Mouse (Mus musculus): Measurements from ENCODE around the gene Tfip11. TPM values are rescaled to one million over a fixed set of nuclear protein-coding genes. Genes with fewer than 3 reads are reported as not detected.
A peak's percentile ranks its signal among the peaks of the same experiment; 100 is the strongest.

Gene Tfip11
- polyA plus RNA-seq (2016; fragmentation: Nextera tagmentation; extraction: Ambion mirVana) = 41.3 and 42.5 TPM in 2 replicates

- Histone ChIP-seq H3K9me3 (no peaks in the 10 kb centered on the region), H3K36me3 (replicated peaks) (peaks cover 33% of the 10 kb centered on the region), H3K4me1 (peaks cover 27% of the 10 kb centered on the region), H3K27me3 (replicated peaks; ENCODE audit: low read depth, poor library complexity, severe bottlenecking) (no peaks in the 10 kb centered on the region), H3K4me3 (peak within 1 kb of the TSS; percentile 99), H3K27ac (replicated peaks) (peak within 1 kb of the TSS; percentile 83)
- peak; percentile 96 for DNase-seq (ENCODE audit: low spot score)
- WGBS = 9% methylated on average over 48 of the region's 48 CpGs
Measured at GRCm38 (mm10) chr5:112325546-112326445, at the start of gene Tfip11. Tfip11 (plus strand) TSS chr5:112326358.

- under 1% methylated on average over 24 of the region's 24 CpGs for WGBS
- DNase-seq (ENCODE audit: low spot score) = no peak
- Histone ChIP-seq H3K4me1 (peaks cover 71% of the 10 kb centered on the region), H3K4me3 (peak overlapping the region; percentile 71), H3K27ac (replicated peaks) (peak overlapping the region; percentile 88), H3K36me3 (replicated peaks) (no peaks in the 10 kb centered on the region), H3K27me3 (replicated peaks; ENCODE audit: low read depth, poor library complexity, severe bottlenecking) (peaks cover 12% of the 10 kb centered on the region; the same call in 1 of the 2 replicates), H3K9me3 (no peaks in the 10 kb centered on the region)
Measured at GRCm38 (mm10) chr5:112276907-112277348, 49.2 kb upstream of the Tfip11 start.

DNA sequence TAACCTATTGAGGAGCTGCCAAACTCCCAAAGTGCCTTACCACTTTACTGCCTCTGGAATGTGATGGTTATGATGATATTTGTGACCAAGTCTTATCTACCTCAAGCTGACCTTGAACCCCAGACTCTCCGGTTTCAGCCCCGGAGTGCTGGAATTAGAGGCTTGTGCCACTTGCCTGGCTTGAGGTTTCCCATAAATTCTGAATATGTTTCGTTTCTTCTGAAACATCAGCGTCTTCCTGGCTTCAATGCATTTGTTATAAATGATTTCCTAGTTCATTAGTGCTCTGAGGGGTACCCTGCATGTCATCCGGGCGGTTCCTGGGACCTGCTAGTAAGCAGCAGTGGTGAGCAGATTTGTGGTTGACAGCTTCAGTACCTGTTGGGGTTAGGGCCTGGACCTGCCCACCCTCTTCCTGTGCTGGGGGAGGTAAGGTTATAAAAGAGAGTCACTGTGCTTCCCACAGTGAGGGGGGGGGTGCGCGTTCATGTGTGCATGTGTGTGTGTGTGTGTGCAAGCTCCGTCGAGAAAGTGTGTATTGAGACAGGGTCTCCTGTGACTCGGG, 48.2 kb upstream of the Tfip11 start:
- peaks cover 9% of the 10 kb centered on the region; the same call in 1 of the 2 replicates for H3K27me3 ChIP-seq (replicated peaks; ENCODE audit: low read depth, poor library complexity, severe bottlenecking)
- no peaks in the 10 kb centered on the region for H3K9me3 ChIP-seq
- peak overlapping the region; percentile 71 for H3K4me3 ChIP-seq
- H3K36me3 ChIP-seq (replicated peaks) = no peaks in the 10 kb centered on the region
- peaks cover 80% of the 10 kb centered on the region for H3K4me1 ChIP-seq
- DNase-seq (ENCODE audit: low spot score) = no peak
- 89% methylated on average over 11 of the region's 11 CpGs for WGBS
- no peak overlapping the region for H3K27ac ChIP-seq (replicated peaks)

GRCm38 (mm10) chr5:112279181-112280021, 46.8 kb upstream of the Tfip11 start:
- WGBS = 88% methylated on average over 17 of the region's 17 CpGs
- Histone ChIP-seq H3K9me3 (no peaks in the 10 kb centered on the region), H3K4me3 (no peak overlapping the region), H3K4me1 (peaks cover 91% of the 10 kb centered on the region), H3K36me3 (replicated peaks) (no peaks in the 10 kb centered on the region), H3K27ac (replicated peaks) (peak overlapping the region; percentile 44; the same call in 1 of the 2 replicates), H3K27me3 (replicated peaks; ENCODE audit: low read depth, poor library complexity, severe bottlenecking) (peaks cover 9% of the 10 kb centered on the region; the same call in 1 of the 2 replicates)
- DNase-seq (ENCODE audit: low spot score) = no peak

DNA sequence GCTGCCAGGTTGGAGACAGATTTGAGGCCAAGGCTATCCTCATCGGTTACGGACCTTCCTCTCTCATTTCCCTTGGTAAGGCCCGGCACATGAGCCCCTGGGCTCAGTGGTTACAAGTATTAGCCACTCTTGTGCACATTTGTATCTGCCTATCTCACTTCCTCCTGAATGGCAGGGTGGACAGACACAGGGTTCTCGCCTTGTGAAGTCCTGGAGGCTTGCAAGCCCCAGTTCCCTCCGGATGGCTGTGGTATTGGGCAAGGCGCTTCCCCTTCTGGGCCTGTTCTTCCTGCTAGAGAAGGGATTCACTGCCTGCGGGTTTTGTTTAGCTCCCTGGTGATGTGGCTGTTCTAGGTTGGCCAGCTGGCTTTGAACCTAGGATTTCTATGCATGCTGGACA, 46.0 kb upstream of the Tfip11 start:
- Histone ChIP-seq H3K27ac (replicated peaks) (peak overlapping the region; percentile 44; the same call in 1 of the 2 replicates), H3K36me3 (replicated peaks) (no peaks in the 10 kb centered on the region), H3K4me3 (no peak overlapping the region), H3K9me3 (no peaks in the 10 kb centered on the region), H3K4me1 (peaks cover 87% of the 10 kb centered on the region), H3K27me3 (replicated peaks; ENCODE audit: low read depth, poor library complexity, severe bottlenecking) (peaks cover 1% of the 10 kb centered on the region; the same call in 1 of the 2 replicates)
- no peak for DNase-seq (ENCODE audit: low spot score)
- 81% methylated on average over 7 of the region's 7 CpGs for WGBS

DNA sequence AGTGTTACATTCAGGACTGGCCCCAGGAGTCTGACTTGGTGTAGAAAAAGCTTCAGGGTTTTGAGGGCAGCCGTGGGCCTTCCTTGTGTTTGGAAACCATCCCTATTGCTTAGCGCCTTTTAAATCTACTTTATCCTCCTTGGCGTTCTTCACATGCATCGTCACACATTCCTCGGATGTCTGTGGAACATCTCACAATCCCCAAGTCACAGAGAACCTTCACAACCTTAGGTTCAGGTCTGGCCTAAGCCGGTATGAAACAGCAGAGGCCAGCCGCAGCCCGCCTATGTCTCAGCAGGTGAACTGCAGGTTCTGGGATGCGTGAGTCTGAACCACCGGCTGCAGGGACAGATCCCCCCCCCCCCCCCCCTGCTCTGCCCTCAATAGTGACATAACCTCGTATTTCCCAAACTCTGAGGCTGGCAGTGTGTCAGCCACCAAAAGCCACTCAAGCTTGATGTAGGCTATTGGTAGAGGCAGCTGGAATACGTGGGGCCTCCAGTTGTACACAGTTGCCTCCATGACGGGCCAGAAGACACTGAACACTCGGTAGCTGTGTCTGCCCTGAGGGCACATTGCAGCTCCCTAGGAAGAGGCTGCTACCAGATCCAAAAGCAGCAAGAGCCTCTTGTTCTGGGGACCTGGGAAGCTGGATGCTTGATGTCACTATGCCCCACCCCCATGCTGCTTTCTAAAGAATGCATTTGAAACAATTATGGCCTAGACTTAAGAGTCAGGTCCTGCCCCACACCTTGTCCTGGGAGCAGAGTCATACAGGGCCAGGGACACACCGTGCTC, 45.1 kb upstream of the Tfip11 start:
- H3K27ac ChIP-seq (replicated peaks) = no peak overlapping the region; the same call in 1 of the 2 replicates

DNA sequence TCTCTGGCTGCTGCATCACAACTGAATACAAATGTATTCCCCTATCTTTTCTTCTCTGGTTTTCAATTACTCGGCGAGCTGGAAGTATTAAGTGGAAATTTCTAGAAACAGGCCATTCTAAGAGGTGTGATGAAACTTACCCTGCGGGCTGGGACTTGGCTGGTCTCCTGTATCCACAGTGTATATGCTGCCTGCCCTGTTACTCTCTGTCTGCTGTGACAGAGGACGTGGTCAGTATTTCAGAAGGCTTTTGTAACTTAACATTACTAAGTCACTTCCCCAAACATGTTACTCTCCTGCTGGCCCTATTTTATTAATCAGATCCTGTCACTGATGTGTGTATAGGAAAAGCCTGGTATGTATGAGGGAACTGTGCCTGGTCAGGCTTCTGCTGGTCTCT, 44.5 kb upstream of the Tfip11 start:
- no peak for DNase-seq (ENCODE audit: low spot score)
- no peaks in the 10 kb centered on the region for H3K36me3 ChIP-seq (replicated peaks)
- no peaks in the 10 kb centered on the region for H3K27me3 ChIP-seq (replicated peaks; ENCODE audit: low read depth, poor library complexity, severe bottlenecking)
- peaks cover 76% of the 10 kb centered on the region for H3K4me1 ChIP-seq
- H3K27ac ChIP-seq (replicated peaks) = peak overlapping the region; percentile 57; the same call in 1 of the 2 replicates
- H3K4me3 ChIP-seq = no peak overlapping the region
- 82% methylated on average over 4 of the region's 4 CpGs for WGBS
- no peaks in the 10 kb centered on the region for H3K9me3 ChIP-seq

More for the DNA sequence above, 45.1 kb upstream of the Tfip11 start:
- DNase-seq (ENCODE audit: low spot score) = peak; percentile 24
- H3K9me3 ChIP-seq = no peaks in the 10 kb centered on the region
- no peaks in the 10 kb centered on the region for H3K27me3 ChIP-seq (replicated peaks; ENCODE audit: low read depth, poor library complexity, severe bottlenecking)
- no peak overlapping the region for H3K4me3 ChIP-seq
- 51% methylated on average over 15 of the region's 15 CpGs for WGBS
- no peaks in the 10 kb centered on the region for H3K36me3 ChIP-seq (replicated peaks)
- H3K4me1 ChIP-seq = peaks cover 80% of the 10 kb centered on the region

DNA sequence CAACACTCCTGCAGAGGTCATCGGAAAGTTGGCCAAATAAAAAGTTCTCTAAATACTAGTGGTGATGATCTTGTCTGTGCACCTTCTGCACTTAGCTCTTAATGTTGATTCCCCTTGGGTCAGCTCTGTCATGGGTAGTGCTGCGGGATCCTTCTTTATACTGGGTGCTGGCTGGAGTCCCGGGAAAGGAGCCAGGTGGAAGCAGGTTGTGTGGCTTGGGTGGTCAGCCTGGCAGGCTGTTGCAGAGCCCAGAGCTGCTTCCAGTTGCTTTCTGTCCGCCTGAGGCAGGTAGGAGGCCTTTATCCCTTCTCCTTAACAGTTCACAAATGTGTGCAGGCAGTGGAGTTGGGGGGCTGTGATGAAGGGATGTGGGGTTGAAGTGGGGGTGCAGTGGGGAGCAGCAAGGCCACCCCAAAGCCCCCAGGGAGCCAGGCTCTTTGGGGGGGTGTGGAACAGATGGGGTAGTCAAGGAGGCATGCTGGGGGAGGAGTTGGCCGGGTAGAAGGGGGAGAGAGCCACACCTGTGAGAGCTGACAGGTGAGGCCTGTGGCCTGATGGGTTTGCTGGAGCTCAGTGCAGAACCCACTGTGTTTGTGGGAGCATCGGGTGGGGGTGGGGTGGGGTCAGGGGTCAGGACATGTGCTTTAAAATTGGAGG, 43.9 kb upstream of the Tfip11 start:
- Histone ChIP-seq H3K4me3 (no peak overlapping the region), H3K36me3 (replicated peaks) (no peaks in the 10 kb centered on the region), H3K27me3 (replicated peaks; ENCODE audit: low read depth, poor library complexity, severe bottlenecking) (no peaks in the 10 kb centered on the region), H3K9me3 (no peaks in the 10 kb centered on the region), H3K4me1 (peaks cover 76% of the 10 kb centered on the region), H3K27ac (replicated peaks) (peak overlapping the region; percentile 57)
- WGBS = 66% methylated on average over 6 of the region's 6 CpGs
- no peak for DNase-seq (ENCODE audit: low spot score)

- Histone ChIP-seq H3K9me3 (no peaks in the 10 kb centered on the region), H3K4me3 (no peak overlapping the region)
- WGBS = 69% methylated on average over 9 of the region's 9 CpGs
Measured at GRCm38 (mm10) chr5:112282780-112283482, 43.2 kb upstream of the Tfip11 start.

GRCm38 (mm10) chr5:112283543-112284202, 42.5 kb upstream of the Tfip11 start:
- peaks cover 69% of the 10 kb centered on the region for H3K4me1 ChIP-seq
- no peaks in the 10 kb centered on the region for H3K36me3 ChIP-seq (replicated peaks)
- H3K27ac ChIP-seq (replicated peaks) = peak overlapping the region; percentile 7; the same call in 1 of the 2 replicates
- H3K9me3 ChIP-seq = no peaks in the 10 kb centered on the region
- no peaks in the 10 kb centered on the region for H3K27me3 ChIP-seq (replicated peaks; ENCODE audit: low read depth, poor library complexity, severe bottlenecking)
- WGBS = 75% methylated on average over 10 of the region's 10 CpGs
- no peak for DNase-seq (ENCODE audit: low spot score)
- no peak overlapping the region for H3K4me3 ChIP-seq

More at GRCm38 (mm10) chr5:112282780-112283482, 43.2 kb upstream of the Tfip11 start:
- Histone ChIP-seq H3K27ac (replicated peaks) (peak overlapping the region; percentile 57), H3K36me3 (replicated peaks) (no peaks in the 10 kb centered on the region), H3K27me3 (replicated peaks; ENCODE audit: low read depth, poor library complexity, severe bottlenecking) (no peaks in the 10 kb centered on the region), H3K4me1 (peaks cover 69% of the 10 kb centered on the region)
- no peak for DNase-seq (ENCODE audit: low spot score)
